Mouse (Mus musculus): ENCODE results near the gene Lysmd3. TPM values are rescaled to one million over a fixed set of nuclear protein-coding genes. Genes with fewer than 3 reads are reported as not detected.

The Lysmd3 gene
- 0.74 and 1.2 TPM in 2 replicates for polyA plus RNA-seq (2012; rRNA removed)

GRCm38 (mm10) chr13:81657351-81658052 is at the start of gene Lysmd3:
Lysmd3 (plus strand) TSS chr13:81657663.

DNA sequence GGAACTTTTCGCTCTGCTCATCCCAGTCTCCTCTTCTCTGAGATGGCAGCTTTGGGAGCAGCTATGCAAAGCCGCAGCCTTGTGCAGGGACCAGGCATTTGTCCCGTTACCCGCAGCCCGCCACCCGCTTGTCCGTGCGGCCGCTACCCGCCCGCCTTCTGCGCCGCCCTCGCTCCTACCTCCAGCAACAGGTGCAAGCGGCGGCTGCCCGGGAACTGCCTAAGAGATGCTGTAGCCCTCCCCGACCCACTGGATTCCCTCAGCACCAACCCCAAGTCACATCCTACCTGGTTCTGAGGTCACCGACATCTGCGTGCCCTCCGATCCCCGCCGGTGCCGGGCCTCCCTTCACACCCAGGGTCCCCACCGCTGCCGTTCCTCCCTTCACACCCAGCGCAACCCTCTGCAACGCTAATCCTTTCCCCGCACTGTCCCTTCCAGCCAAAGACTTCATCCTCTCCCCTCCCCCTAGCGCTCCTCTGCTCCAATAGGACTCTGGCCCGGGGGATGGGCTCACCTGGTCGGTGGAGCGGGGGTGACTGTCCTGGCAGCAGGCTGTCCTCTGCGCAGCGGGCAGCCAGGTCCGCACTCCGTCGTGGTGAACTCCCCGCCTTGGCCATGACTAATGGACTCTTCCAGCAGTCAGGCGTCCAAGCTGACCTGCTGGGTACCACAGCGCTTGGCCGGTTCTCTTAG is 24.6 kb upstream of the Lysmd3 start, which contains the start of gene Adgrv1:
Gene Adgrv1 (minus strand): TSS at position 435 of the 696 bp plus-strand sequence.

GRCm38 (mm10) chr13:81710775-81711545 is 53.5 kb downstream of the Lysmd3 start, which contains the start of the genes Polr3g and Mblac2:
Polr3g (minus strand) TSS chr13:81711013.
Mblac2 (plus strand) TSS chr13:81711341.

Other genes with a start within 250 kb of the Lysmd3 start
- 0.43 and 0.63 TPM in 2 replicates for gene Adgrv1, start 24.5 kb upstream of the Lysmd3 start, polyA plus RNA-seq (2012; rRNA removed)
- gene Polr3g, start 53.4 kb downstream of the Lysmd3 start, polyA plus RNA-seq (2012; rRNA removed) = 1.4 and 4.4 TPM in 2 replicates
- gene Mblac2, start 53.7 kb downstream of the Lysmd3 start, polyA plus RNA-seq (2012; rRNA removed) = 0.75 and 0.89 TPM in 2 replicates
- gene Cetn3, start 125.4 kb downstream of the Lysmd3 start, polyA plus RNA-seq (2012; rRNA removed) = 0.09 and 0.17 TPM in 2 replicates